Mouse (Mus musculus) cerebellum, adult 8-10 months (tissue): ENCODE measurements around the gene Malsu1.

Source experiments
- DNase-seq: peaks from one replicate; pipeline ENCODE4 v3.0.0; 2022

The Malsu1 gene

GRCm38 (mm10) chr6:49073304-49074116, at the start of gene Malsu1:
Malsu1 (plus strand) TSS chr6:49073795.
- DNase-seq, result peak; percentile 92

- DNase-seq, result no peak
Measured at GRCm38 (mm10) chr6:49025290-49025689, 48.3 kb upstream of the Malsu1 start.

- DNase-seq, result no peak
Measured at GRCm38 (mm10) chr6:49026496-49026895, 47.1 kb upstream of the Malsu1 start.

- no peak for DNase-seq
Measured at GRCm38 (mm10) chr6:49028019-49028418, 45.6 kb upstream of the Malsu1 start.

DNA sequence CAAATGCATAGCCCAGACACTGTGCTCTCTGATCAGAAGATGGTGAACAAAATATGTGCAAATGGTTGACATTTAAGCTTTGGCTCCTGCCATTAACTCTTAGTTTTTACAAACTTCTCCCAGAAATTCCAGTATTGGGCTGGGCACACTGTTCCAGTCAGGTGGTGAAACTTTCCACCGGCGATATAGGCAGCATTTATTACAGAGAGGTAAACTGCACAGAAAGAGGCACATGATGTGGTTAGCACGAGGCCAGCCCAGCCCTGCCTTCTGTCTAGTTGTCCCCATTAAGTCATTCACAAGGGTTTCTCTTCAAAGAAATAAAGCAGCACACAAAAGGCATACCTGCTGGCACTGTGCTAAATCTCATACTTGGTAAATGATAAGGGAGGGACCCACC, 44.9 kb upstream of the Malsu1 start:
- no peak for DNase-seq

DNA sequence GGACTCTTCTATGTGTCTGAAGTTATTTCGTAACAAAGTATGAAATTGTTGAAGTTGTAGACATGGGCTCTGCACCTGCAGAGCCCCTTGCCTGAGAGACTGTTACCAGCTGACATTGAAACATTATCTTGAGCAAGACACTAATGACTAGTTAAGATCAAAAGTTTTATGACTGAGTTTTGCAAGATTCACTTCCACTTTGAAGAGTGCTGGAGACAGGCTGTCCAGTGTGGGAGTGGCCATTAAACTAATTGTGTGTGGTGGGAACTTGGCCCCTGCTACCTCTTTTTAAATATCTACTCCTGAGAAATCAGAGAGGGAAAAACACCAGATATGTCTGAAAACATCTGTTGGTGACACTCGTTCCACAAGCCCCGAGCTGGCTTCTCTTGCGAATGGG, 42.4 kb upstream of the Malsu1 start:
- DNase-seq, result no peak

DNA sequence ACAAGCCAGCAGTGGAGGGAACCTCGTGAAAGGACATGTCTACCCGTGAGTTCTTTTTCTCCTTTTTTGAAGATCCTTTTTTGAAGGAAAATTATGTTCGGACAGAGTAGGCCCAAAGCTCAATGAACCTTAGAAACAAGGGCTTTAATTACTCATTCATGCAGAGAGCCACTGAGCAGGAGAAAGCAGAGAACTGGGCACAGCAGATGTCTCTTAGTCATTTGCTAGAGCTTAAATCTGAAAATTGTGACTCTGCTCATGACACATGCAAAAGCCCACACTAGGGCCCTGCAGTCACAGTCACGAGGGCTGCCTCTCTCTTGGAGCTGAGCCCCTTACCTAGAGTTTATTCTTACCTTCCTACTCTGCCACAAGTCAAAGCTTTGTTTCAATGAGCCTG, 40.8 kb upstream of the Malsu1 start:
- no peak for DNase-seq

- no peak for DNase-seq
Measured at GRCm38 (mm10) chr6:49036275-49037267, 37.0 kb upstream of the Malsu1 start, which contains the start of gene Gpnmb. Gpnmb (plus strand) TSS chr6:49036546.

- no peak for DNase-seq
Measured at GRCm38 (mm10) chr6:49037268-49037662, 36.3 kb upstream of the Malsu1 start.

- DNase-seq, result peak; percentile 38
Measured at GRCm38 (mm10) chr6:49039470-49040180, 34.0 kb upstream of the Malsu1 start.

DNA sequence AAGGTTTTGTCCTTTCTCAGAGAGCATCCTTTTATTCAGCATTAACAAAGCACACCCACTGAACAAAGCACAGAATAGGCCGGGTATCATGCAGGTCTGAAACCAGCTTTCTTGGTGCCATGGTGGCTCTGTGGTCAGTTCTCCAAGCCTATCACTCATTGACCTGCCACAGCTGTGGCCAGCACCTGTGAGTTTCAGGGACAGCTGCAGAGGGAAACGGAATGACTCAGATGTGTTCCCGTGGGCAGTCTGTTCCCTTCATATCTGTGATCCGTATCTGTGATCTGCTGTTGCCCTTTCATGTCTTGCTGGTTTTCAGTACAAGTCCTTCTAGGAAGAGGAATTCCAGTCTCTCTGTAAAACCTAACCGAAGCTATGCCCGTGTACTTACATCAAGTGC, 27.1 kb upstream of the Malsu1 start:
- DNase-seq, result no peak

- DNase-seq, result no peak
Measured at GRCm38 (mm10) chr6:49046976-49047375, 26.6 kb upstream of the Malsu1 start.

GRCm38 (mm10) chr6:49047848-49048247, 25.7 kb upstream of the Malsu1 start:
- no peak for DNase-seq

GRCm38 (mm10) chr6:49048395-49048794, 25.2 kb upstream of the Malsu1 start:
- DNase-seq, result no peak

DNA sequence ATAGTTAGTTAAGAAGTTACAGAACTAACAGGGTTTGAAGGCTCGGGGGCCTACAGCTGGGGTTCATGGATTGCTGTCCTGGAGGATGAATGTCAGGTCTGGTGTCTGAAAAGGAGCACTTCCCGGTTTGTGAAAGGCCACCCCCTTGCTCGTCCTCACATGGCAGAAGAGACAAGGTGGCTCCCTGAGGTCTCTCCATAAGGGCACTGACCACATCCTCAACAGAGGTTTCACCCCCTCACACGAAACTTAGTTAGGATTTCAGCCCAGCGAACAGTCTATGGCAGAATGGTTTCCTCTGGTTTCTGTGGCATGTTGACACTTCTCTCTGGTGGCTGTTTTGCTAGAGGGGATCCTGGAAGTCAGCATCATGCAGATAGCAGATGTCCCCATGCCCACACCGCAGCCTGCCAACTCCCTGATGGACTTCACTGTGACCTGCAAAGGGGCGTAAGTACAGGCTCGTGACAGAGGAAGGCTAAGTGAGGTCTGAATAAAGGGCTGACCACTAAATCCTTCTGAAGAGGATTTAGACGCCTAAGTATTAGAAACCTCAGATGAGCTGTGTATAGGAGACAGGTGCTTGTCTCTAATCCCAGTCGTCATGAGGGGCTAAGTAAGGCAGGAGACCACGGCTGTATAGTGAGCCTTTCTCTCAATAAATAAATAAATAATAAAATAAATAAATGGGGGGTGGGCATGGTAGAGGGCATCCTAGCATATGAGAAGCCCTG, 22.8 kb upstream of the Malsu1 start:
- DNase-seq, result no peak

DNA sequence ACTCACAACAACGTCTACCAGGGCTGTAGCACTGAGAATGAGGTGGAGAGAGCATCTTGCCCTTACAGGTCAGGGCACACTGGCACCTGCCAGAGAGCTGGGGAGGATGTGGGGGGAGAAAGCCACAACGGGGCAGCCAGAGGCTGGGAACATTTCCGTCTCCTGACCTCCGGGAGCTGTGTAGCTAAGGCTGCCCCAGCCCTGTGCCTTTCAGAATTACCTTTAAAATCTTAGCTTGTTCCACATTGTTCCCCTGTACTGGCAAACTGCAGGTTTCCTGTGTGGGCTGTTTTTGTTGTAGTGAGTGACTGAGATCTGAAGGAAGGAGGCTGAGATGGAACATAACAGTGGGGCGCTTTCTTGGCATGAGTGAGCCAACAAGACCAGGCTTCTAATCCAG, 21.4 kb upstream of the Malsu1 start:
- DNase-seq, result no peak

- DNase-seq, result no peak
Measured at GRCm38 (mm10) chr6:49055256-49055733, 18.3 kb upstream of the Malsu1 start.

GRCm38 (mm10) chr6:49056009-49056408, 17.6 kb upstream of the Malsu1 start:
- no peak for DNase-seq

DNA sequence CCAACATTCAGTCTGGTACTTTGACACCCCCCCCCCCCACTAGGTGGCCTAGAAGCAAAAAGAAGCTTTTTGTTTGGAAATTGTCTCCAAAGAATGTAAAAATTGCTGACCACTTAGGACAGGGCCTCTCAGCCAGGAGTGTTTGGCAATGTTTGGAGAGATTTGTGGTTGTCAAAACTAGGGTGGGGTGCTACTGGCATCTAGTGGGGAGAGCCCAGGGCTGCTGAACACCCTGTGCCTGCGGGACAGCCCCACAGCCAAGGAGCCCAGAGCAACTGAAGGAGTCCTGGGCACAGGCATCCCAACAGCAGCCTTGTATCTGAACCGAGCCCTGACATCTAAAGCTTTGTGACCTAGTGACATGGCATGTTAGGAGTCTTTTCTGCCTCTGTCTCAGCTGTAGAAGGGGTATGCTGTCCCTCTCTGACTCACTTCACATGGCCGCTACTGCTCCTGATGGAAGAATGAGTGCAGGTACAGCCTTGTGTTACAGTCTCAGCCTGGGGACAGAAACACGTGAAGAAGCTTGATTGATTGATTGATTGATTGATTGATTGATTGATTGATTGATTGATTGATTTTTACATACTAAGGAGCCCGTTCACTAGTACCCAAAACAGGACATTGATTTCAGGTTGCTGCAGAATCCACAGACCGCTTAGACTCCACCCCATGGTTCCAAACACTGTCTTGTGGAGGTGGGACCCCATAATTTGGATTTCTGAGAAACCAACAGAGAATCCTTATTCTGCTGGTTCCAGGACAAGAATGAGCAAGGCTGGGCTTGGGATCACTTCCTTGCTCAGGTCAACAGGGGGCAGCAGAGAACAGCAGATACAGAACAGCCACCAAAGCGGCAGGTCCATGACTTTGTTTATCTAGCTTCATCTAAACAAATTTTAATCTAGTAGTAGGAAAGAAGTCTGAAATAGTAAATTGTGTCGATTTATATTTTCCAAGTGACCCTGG, 16.3 kb upstream of the Malsu1 start:
- DNase-seq, result peak; percentile 68

DNA sequence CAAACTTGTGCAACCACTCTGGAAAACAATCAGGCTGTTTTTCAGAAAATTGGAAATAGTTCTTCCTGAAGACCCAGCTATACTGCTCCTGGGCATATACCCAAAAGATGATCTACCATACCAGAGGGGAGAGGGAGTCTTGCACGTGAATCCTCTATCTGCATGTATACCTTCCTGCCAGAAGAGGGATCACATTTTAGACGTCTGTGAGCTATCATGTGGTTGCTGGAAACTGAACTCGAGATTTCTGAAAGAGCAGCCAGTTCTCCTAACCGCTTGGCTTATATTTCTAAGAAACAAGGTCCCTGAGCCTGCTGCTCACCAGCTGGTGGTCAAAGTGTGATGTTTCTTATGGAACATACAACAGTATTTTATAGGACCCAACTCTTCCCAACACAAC, 5.2 kb upstream of the Malsu1 start:
- no peak for DNase-seq

DNA sequence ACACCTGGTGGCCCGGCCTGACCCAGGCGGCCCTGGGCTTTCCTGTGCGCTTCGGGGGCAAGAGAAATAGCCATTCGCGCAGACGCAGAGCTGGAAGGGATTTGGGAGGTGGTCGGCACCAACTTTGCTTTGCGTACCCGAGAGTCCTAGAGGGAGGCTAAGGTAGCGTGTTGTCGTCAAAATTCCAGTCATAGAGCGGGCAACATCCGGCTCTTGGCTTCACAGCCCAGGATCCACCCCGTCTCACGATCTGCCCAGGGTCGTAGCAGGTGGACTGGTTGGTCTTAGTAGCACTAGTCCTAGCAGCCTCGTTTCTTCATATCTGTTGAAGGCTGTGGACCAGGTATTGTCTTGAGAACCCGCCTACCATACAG, 509 bp downstream of the Malsu1 start:
- DNase-seq, result no peak
